Mouse (Mus musculus): ENCODE measurements around the gene BC117090. TPM values are rescaled to one million over a fixed set of nuclear protein-coding genes. Genes with fewer than 3 reads are reported as not detected.

The BC117090 gene
- not detected for polyA plus RNA-seq (2017; shearing (Covaris generic))

DNA sequence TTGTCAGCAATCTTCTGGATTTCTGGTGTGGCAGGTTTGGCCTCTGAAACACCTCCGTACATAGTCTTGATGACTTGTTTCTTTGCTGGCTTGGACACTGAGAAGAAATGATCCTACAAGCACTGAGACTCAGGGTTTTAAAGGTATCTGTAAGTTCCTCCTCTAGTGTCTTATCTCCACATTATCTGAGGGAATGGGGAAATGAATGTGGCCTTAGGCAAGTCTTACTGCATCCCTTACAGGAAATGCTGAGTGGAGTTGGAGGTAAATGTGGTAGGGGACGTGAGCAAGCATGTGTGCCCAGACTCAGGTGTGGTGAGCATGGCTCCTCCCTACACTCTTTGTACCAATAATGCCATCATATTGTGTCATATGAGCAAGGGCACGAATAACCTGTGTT lies at the start of gene BC117090:
Gene BC117090, minus strand, starts transcription at position 101 of the 400 bp plus-strand sequence.

GRCm38 (mm10) chr16:36367648-36368047 lies 33.5 kb upstream of the BC117090 start, which contains the start of gene BC100530:
Gene BC100530, minus strand, starts transcription at chr16:36367748.

GRCm38 (mm10) chr16:36276796-36277195 lies 57.3 kb downstream of the BC117090 start, which contains the start of gene Stfa1:
Gene Stfa1, plus strand, starts transcription at chr16:36276951.

Other genes with a start within 250 kb of the BC117090 start
- gene Csta1, start 203.1 kb downstream of the BC117090 start, polyA plus RNA-seq (2017; shearing (Covaris generic)) = under 1 TPM in 1 of 2 experiments, not detected in 1; 0.94 TPM
- gene Stfa2l1, start 177.5 kb downstream of the BC117090 start, polyA plus RNA-seq (2017; shearing (Covaris generic)) = not detected
- not detected for gene Gm5483, start 150.1 kb downstream of the BC117090 start, polyA plus RNA-seq (2017; shearing (Covaris generic))
- gene Gm5416, start 123.9 kb downstream of the BC117090 start, polyA plus RNA-seq (2017; shearing (Covaris generic)) = not detected
- gene 2010005H15Rik, start 112.9 kb downstream of the BC117090 start, polyA plus RNA-seq (2017; shearing (Covaris generic)) = under 1 TPM in 1 of 2 experiments, not detected in 1; 0.76 TPM
- gene Stfa1, start 57.4 kb downstream of the BC117090 start, polyA plus RNA-seq (2017; shearing (Covaris generic)) = not detected
- gene BC100530, start 33.4 kb upstream of the BC117090 start, polyA plus RNA-seq (2017; shearing (Covaris generic)) = not detected
- not detected for gene Stfa2, start 74.1 kb upstream of the BC117090 start, polyA plus RNA-seq (2017; shearing (Covaris generic))
- 1 to 10 TPM in 1 of 2 experiments, not detected in 1; 2.3 TPM for gene Stfa3, start 121.1 kb upstream of the BC117090 start, polyA plus RNA-seq (2017; shearing (Covaris generic))
- under 1 TPM; 0.08 to 0.67 TPM for gene Casr, start 227.8 kb upstream of the BC117090 start, polyA plus RNA-seq (2017; shearing (Covaris generic))

Data from inflammation-experienced regulatory T-cells (primary cell).